Mouse (Mus musculus): ENCODE results near the gene Dpp6.

Dpp6 gene

GRCm38 (mm10) chr5:27518716-27519115, 701.7 kb downstream of the Dpp6 start:
- DNase-seq (ENCODE audit: low spot score) = no peak

- peak; percentile 7 for DNase-seq (ENCODE audit: low spot score)
These were observed 709.9 kb downstream of the Dpp6 start for GRCm38 (mm10) chr5:27526906-27527305.

- peak; percentile 48 for DNase-seq (ENCODE audit: low spot score)
These were observed 727.8 kb downstream of the Dpp6 start for GRCm38 (mm10) chr5:27544816-27545270.

GRCm38 (mm10) chr5:27549291-27549690, 732.3 kb downstream of the Dpp6 start:
- DNase-seq (ENCODE audit: low spot score) = no peak

GRCm38 (mm10) chr5:27565700-27566099, 748.7 kb downstream of the Dpp6 start:
- no peak for DNase-seq (ENCODE audit: low spot score)

- DNase-seq (ENCODE audit: low spot score) = no peak
These were observed 771.2 kb downstream of the Dpp6 start for GRCm38 (mm10) chr5:27587970-27588758.

- no peak for DNase-seq (ENCODE audit: low spot score)
These were observed 787.1 kb downstream of the Dpp6 start for GRCm38 (mm10) chr5:27604132-27604531.

GRCm38 (mm10) chr5:27615769-27616168, 798.8 kb downstream of the Dpp6 start:
- DNase-seq (ENCODE audit: low spot score) = peak; percentile 85

GRCm38 (mm10) chr5:27621811-27622210, 804.8 kb downstream of the Dpp6 start:
- no peak for DNase-seq (ENCODE audit: low spot score)

GRCm38 (mm10) chr5:27623876-27624275, 806.9 kb downstream of the Dpp6 start:
- no peak for DNase-seq (ENCODE audit: low spot score)

- DNase-seq (ENCODE audit: low spot score) = no peak
These were observed 815.1 kb downstream of the Dpp6 start for GRCm38 (mm10) chr5:27632151-27632550.

- no peak for DNase-seq (ENCODE audit: low spot score)
These were observed 818.9 kb downstream of the Dpp6 start for GRCm38 (mm10) chr5:27635941-27636340.

- no peak for DNase-seq (ENCODE audit: low spot score)
These were observed 824.9 kb downstream of the Dpp6 start for GRCm38 (mm10) chr5:27641876-27642275.

- peak; percentile 26 for DNase-seq (ENCODE audit: low spot score)
These were observed 835.1 kb downstream of the Dpp6 start for GRCm38 (mm10) chr5:27651879-27652814.

- DNase-seq (ENCODE audit: low spot score) = no peak
These were observed 839.1 kb downstream of the Dpp6 start for GRCm38 (mm10) chr5:27656101-27656500.

- no peak for DNase-seq (ENCODE audit: low spot score)
These were observed 840.7 kb downstream of the Dpp6 start for GRCm38 (mm10) chr5:27657672-27658071.

GRCm38 (mm10) chr5:27658165-27658564, 841.2 kb downstream of the Dpp6 start:
- no peak for DNase-seq (ENCODE audit: low spot score)

GRCm38 (mm10) chr5:27658569-27658968, 841.6 kb downstream of the Dpp6 start:
- no peak for DNase-seq (ENCODE audit: low spot score)

GRCm38 (mm10) chr5:27659019-27659418, 842.0 kb downstream of the Dpp6 start:
- no peak for DNase-seq (ENCODE audit: low spot score)

- no peak for DNase-seq (ENCODE audit: low spot score)
These were observed 842.8 kb downstream of the Dpp6 start for GRCm38 (mm10) chr5:27659781-27660180.

GRCm38 (mm10) chr5:27664111-27664510, 847.1 kb downstream of the Dpp6 start:
- DNase-seq (ENCODE audit: low spot score) = no peak

- DNase-seq (ENCODE audit: low spot score) = no peak
These were observed 854.5 kb downstream of the Dpp6 start for GRCm38 (mm10) chr5:27671487-27671886.

GRCm38 (mm10) chr5:27677247-27677666, 860.3 kb downstream of the Dpp6 start:
- DNase-seq (ENCODE audit: low spot score) = peak; percentile 51
